Mouse (Mus musculus) lung, adult 2 months (tissue): ENCODE measurements around the gene Rbfox3.

Experiments used
- CTCF ChIP-seq: fragments of 200-500 bp; IDR thresholded peaks from 2 replicates; pipeline ENCODE4 v1.5.1; 2011; ENCODE audit warnings: mild to moderate bottlenecking, low read length, control low read depth; ENCODE audit not compliant: insufficient read depth
- POLR2A ChIP-seq: fragments of 200-500 bp; IDR thresholded peaks from 2 replicates; pipeline ENCODE4 v1.6.1; 2011; ENCODE audit warnings: low read depth, mild to moderate bottlenecking, control low read depth, low read length, borderline replicate concordance; ENCODE audit errors: extremely low read depth

DNA sequence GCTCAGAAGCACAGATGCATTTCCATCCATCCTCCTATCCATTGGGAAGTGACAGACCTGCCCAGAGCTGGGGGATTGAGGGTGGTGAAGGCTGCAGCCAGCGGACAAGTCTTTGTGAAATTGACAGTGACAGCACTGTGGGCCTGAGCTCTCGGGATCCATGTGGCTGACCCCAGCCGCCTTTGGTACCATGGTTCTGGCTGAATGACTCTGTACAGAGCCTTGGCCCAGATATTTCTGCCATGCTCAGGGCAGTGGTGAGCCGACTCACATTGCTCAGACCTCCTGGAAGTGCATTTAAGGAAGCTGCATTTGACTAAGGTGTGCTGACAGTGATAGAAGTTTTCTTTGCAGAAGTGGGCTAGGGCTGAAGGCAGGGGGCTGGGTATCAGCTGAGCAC, 144.0 kb downstream of the Rbfox3 start:
- no peak for TF ChIP-seq POLR2A
- no peak for TF ChIP-seq CTCF
